Mouse (Mus musculus): ENCODE results near the gene Nmu.

DNA sequence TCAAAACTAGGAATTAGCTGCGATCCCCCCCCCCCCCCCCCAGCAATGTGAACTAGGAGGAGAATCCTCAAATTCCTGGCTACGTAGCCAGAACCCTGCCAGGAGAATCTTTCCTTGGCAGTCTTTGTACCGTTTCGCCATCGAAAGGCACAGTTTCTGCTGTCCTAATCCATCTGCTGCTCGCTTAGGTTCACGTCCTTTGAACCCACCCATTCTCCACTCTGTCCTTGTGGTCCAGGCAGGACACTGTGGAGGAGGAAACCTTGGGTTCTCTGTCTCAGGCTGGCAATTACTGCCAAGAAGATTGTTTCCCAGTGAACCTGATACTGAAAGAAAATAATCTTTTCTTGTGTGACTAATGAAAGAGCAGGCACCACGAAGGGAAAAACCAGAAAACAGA is 58.0 kb downstream of the Nmu start:
- TF ChIP-seq CTCF (IDR thresholded peaks at IDR 0.05; ENCODE audit: low read depth) (no peak), EP300 (optimal IDR thresholded peaks at IDR 0.05) (no peak)
